Mouse (Mus musculus) hindbrain, embryonic 13.5 days (tissue): Measurements from ENCODE around the gene Cacng4. TPM values are rescaled to one million over a fixed set of nuclear protein-coding genes. Genes with fewer than 3 reads are reported as not detected.
A peak's percentile ranks its signal among the peaks of the same experiment; 100 is the strongest.

ENCODE experiments used
- ATAC-seq: fragments of 200-750 bp; cut with Nextera tagmentation; 2 replicates; pipeline ENCODE4 v1.8.0; 2017; ENCODE audit warnings: moderate TSS enrichment; ENCODE audit not compliant: low FRiP score
- H3K27ac ChIP-seq: fragments of 300-500 bp; sonication (generic); 2 replicates; pipeline ENCODE4 v1.5.1; 2015; ENCODE audit warnings: inconsistent platforms, mild to moderate bottlenecking, moderate library complexity
- H3K27me3 ChIP-seq: fragments of 300-500 bp; sonication (generic); 2 replicates; pipeline ENCODE4 v1.6.1; 2015; ENCODE audit warnings: mild to moderate bottlenecking, inconsistent platforms
- H3K36me3 ChIP-seq: fragments of 300-500 bp; sonication (generic); 2 replicates; pipeline ENCODE4 v1.6.1; 2015; ENCODE audit warnings: mild to moderate bottlenecking, inconsistent platforms
- H3K4me1 ChIP-seq: fragments of 300-500 bp; sonication (generic); replicated peaks from 2 replicates; pipeline ENCODE4 v1.6.1; 2015; ENCODE audit warnings: inconsistent platforms
- H3K4me2 ChIP-seq: fragments of 300-500 bp; sonication (generic); 2 replicates; pipeline ENCODE4 v1.6.1; 2015; ENCODE audit warnings: inconsistent platforms, mild to moderate bottlenecking, moderate library complexity
- H3K4me3 ChIP-seq: fragments of 300-500 bp; sonication (generic); 2 replicates; pipeline ENCODE4 v1.5.1; 2015; ENCODE audit warnings: mild to moderate bottlenecking, inconsistent platforms
- H3K9ac ChIP-seq: fragments of 300-500 bp; sonication (generic); 2 replicates; pipeline ENCODE4 v1.6.1; 2015; ENCODE audit warnings: mild to moderate bottlenecking, inconsistent platforms
- H3K9me3 ChIP-seq: fragments of 300-500 bp; sonication (generic); 2 replicates; pipeline ENCODE4 v1.6.1; 2016; ENCODE audit warnings: inconsistent platforms
- WGBS: fragments of 180-500 bp; shearing (Covaris S2); methylation state at CpG from one replicate; pipeline ENCODE4 v1.1.7; 2015; 5-methylcytosine and 5-hydroxymethylcytosine counted together
- polyA plus RNA-seq: library from polyadenylated mRNA; unstranded; fragments of >200 nt; fragmentation: Nextera tagmentation; extraction: Ambion mirVana; gene quantifications from 2 replicates; pipeline ENCODE4 v1.2.1, GENCODE M21; 2015

Cacng4 gene
- polyA plus RNA-seq, 1 experiment from 2014 or later: 50.0 TPM

- no peaks in the 10 kb centered on the region for H3K36me3 ChIP-seq
- peak overlapping the region; percentile 48 for H3K27ac ChIP-seq
- no peak overlapping the region for H3K4me3 ChIP-seq
- peak overlapping the region; percentile 46; the same call in 1 of the 2 replicates for H3K9ac ChIP-seq
- 20% methylated on average over 20 of the region's 20 CpGs for WGBS
- no peaks in the 10 kb centered on the region for H3K27me3 ChIP-seq
- H3K4me1 ChIP-seq: peaks cover 38% of the 10 kb centered on the region
- 0 out of 2 replicates have a peak overlapping the region, but pooled peaks have one; percentile 21 for H3K4me2 ChIP-seq
- peak; percentile 45; the same call in 1 of the 2 replicates for ATAC-seq
- H3K9me3 ChIP-seq: no peaks in the 10 kb centered on the region
These were observed 86.3 kb downstream of the Cacng4 start for GRCm38 (mm10) chr11:107707897-107708610.

GRCm38 (mm10) chr11:107705476-107706074, 88.8 kb downstream of the Cacng4 start:
- H3K9me3 ChIP-seq: no peaks in the 10 kb centered on the region
- H3K4me2 ChIP-seq: no peak overlapping the region
- no peaks in the 10 kb centered on the region for H3K36me3 ChIP-seq
- peak overlapping the region; percentile 49; the same call in 1 of the 2 replicates for H3K27ac ChIP-seq
- H3K4me1 ChIP-seq: peaks cover 39% of the 10 kb centered on the region
- H3K4me3 ChIP-seq: no peak overlapping the region
- 65% methylated on average over 11 of the region's 11 CpGs for WGBS
- ATAC-seq: no peak
- no peaks in the 10 kb centered on the region for H3K27me3 ChIP-seq
- no peak overlapping the region for H3K9ac ChIP-seq

GRCm38 (mm10) chr11:107705060-107705459, 89.3 kb downstream of the Cacng4 start:
- Histone ChIP-seq H3K9ac (no peak overlapping the region), H3K27ac (peak overlapping the region; percentile 49; the same call in 1 of the 2 replicates)
- no peak for ATAC-seq

DNA sequence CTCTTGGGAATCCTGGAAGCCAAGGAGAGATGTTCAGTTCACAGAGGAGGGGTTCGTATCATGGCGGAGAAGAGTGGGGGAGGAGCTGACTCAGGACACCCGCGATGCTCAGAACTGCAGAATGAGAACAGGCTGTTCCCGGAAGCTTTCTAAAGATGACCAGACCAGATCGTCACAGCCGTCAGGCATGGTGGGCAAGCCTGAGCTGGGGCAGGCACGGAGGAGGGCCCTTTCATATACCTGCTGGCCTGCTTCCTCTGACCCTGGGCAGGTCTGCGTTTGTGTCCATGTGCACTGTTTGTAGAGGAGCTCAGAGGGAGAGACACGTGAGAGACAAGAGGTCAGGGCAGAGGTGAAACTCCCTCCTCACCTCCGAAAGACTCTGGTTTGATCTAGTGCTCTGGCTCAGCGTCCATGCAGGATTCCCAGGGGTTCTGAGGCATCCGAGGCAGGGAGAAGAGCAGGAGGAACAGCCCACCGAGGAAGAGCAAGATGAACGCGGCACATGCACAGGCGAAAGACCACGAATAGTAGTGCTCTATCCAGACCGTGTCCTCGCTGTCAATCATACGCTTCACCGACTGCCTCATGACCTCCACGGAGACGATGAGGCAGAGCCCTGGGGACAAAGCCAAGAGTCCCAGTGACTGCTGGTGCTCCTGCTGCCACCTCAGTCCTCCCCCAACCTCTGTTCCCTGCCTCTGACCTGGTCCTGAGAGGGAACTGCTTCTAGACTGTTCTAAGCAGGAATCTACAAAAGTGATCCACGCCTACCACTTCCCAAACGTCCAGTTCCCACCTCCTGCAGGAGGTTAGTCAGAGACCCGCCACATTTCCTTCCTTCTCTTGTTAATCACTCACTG, 90.9 kb downstream of the Cacng4 start:
- Histone ChIP-seq H3K36me3 (no peaks in the 10 kb centered on the region), H3K4me1 (peaks cover 38% of the 10 kb centered on the region), H3K9ac (no peak overlapping the region), H3K4me2 (no peak overlapping the region), H3K27me3 (no peaks in the 10 kb centered on the region), H3K4me3 (no peak overlapping the region), H3K9me3 (no peaks in the 10 kb centered on the region), H3K27ac (no peak overlapping the region)
- ATAC-seq: no peak
- 33% methylated on average over 27 of the region's 27 CpGs for WGBS

More at GRCm38 (mm10) chr11:107705060-107705459, 89.3 kb downstream of the Cacng4 start:
- 62% methylated on average over 6 of the region's 6 CpGs for WGBS
- Histone ChIP-seq H3K4me1 (peaks cover 39% of the 10 kb centered on the region), H3K27me3 (no peaks in the 10 kb centered on the region), H3K4me2 (no peak overlapping the region), H3K9me3 (no peaks in the 10 kb centered on the region), H3K4me3 (no peak overlapping the region), H3K36me3 (no peaks in the 10 kb centered on the region)

DNA sequence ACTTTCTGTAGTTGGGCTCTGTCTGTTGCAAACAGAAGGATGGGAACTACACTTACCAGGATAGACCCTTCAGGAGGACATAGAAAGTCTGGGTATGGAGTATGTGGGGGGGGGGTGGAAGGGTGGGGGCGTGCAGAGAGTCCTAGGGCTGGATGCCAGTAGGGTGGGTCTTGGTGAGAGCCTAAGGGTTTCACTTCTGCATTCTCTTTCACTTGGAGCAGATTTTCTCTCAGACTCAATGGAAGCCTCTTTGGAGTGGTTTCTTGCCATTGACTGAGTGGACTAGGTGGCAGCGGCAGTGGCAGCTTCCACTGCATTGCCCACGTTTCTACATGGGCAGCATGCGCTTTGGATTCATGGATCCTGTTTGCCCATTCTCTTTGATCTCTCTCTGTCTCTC, 94.4 kb downstream of the Cacng4 start:
- no peak for ATAC-seq
- Histone ChIP-seq H3K9ac (no peak overlapping the region), H3K36me3 (peaks cover 3% of the 10 kb centered on the region; the same call in 1 of the 2 replicates), H3K4me1 (peaks cover 23% of the 10 kb centered on the region), H3K27ac (no peak overlapping the region), H3K4me3 (no peak overlapping the region), H3K9me3 (no peaks in the 10 kb centered on the region), H3K4me2 (no peak overlapping the region), H3K27me3 (no peaks in the 10 kb centered on the region)
- WGBS: 98% methylated on average over 4 of the region's 4 CpGs

GRCm38 (mm10) chr11:107693338-107693737, 101.0 kb downstream of the Cacng4 start:
- H3K27me3 ChIP-seq: no peaks in the 10 kb centered on the region
- H3K36me3 ChIP-seq: peaks cover 8% of the 10 kb centered on the region
- no peak overlapping the region for H3K27ac ChIP-seq
- H3K4me1 ChIP-seq: peaks cover 10% of the 10 kb centered on the region; the same call in 1 of the 2 replicates
- 82% methylated on average over 6 of the region's 6 CpGs for WGBS
- H3K4me2 ChIP-seq: no peak overlapping the region
- no peak overlapping the region for H3K4me3 ChIP-seq
- ATAC-seq: no peak
- H3K9ac ChIP-seq: no peak overlapping the region
- no peaks in the 10 kb centered on the region for H3K9me3 ChIP-seq

- peaks cover 11% of the 10 kb centered on the region for H3K36me3 ChIP-seq
- H3K4me2 ChIP-seq: no peak overlapping the region
- no peak for ATAC-seq
- no peaks in the 10 kb centered on the region for H3K9me3 ChIP-seq
- peaks cover 10% of the 10 kb centered on the region; the same call in 1 of the 2 replicates for H3K4me1 ChIP-seq
- no peaks in the 10 kb centered on the region for H3K27me3 ChIP-seq
- H3K27ac ChIP-seq: no peak overlapping the region
- 66% methylated on average over 8 of the region's 8 CpGs for WGBS
- H3K9ac ChIP-seq: no peak overlapping the region
- H3K4me3 ChIP-seq: no peak overlapping the region
These were observed 102.8 kb downstream of the Cacng4 start for GRCm38 (mm10) chr11:107691569-107691968.

DNA sequence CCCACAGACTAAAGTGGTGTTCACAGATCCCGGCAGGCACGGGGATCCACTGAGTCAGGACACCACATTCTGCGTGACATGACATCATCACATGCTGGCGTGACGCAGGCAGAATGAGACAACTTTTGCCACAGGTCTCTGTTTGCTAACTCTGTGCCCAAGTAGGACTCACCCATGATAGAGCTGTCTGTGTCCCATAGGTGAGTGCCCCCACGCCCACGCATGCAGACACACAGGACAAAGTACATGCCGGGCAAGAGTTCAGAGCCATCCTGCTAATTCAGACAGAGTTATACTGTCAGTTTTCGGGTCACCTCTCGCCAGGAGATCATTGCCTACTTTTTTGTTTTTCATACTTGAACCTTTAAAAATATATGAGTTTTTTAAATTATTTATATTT, 105.9 kb downstream of the Cacng4 start:
- no peak overlapping the region for H3K9ac ChIP-seq
- peaks cover 11% of the 10 kb centered on the region for H3K4me1 ChIP-seq
- H3K9me3 ChIP-seq: no peaks in the 10 kb centered on the region
- H3K27ac ChIP-seq: no peak overlapping the region
- H3K4me2 ChIP-seq: no peak overlapping the region
- H3K27me3 ChIP-seq: no peaks in the 10 kb centered on the region
- WGBS: 97% methylated on average over 10 of the region's 10 CpGs
- peaks cover 27% of the 10 kb centered on the region for H3K36me3 ChIP-seq
- ATAC-seq: no peak
- H3K4me3 ChIP-seq: no peak overlapping the region

DNA sequence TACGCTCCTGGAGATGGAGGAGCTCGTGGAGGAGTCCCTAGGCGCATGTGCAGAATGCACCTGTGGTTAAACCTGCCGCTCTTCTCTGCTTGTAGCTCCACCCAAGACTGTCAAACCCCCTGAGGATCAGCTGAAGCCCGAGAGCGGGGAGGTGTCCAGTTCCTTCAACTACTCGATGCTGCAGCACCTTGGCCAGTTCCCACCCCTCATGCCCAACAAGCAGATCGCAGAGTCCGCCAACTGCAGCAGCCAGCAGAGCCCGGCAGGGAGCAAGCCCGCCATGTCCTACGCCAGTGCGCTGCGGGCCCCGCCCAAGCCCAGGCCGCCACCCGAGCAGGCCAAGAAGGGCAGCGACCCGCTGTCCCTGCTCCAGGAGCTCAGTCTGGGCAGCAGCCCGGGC, 108.1 kb downstream of the Cacng4 start:
- Histone ChIP-seq H3K27me3 (no peaks in the 10 kb centered on the region), H3K9ac (no peak overlapping the region), H3K9me3 (no peaks in the 10 kb centered on the region), H3K27ac (no peak overlapping the region), H3K36me3 (peaks cover 27% of the 10 kb centered on the region), H3K4me3 (no peak overlapping the region), H3K4me2 (no peak overlapping the region), H3K4me1 (peaks cover 31% of the 10 kb centered on the region)
- no peak for ATAC-seq
- 91% methylated on average over 20 of the region's 20 CpGs for WGBS

GRCm38 (mm10) chr11:107683544-107684465, 110.6 kb downstream of the Cacng4 start:
- H3K4me1 ChIP-seq: peaks cover 31% of the 10 kb centered on the region
- H3K9me3 ChIP-seq: no peaks in the 10 kb centered on the region
- H3K36me3 ChIP-seq: peaks cover 27% of the 10 kb centered on the region
- 0 out of 2 replicates have a peak, but pooled peaks have one; percentile 59 for ATAC-seq
- peak overlapping the region; percentile 77 for H3K27ac ChIP-seq
- 36% methylated on average over 19 of the region's 19 CpGs for WGBS
- H3K4me3 ChIP-seq: no peak overlapping the region
- H3K4me2 ChIP-seq: no peak overlapping the region
- H3K9ac ChIP-seq: no peak overlapping the region
- no peaks in the 10 kb centered on the region for H3K27me3 ChIP-seq

- ATAC-seq: peak; percentile 45; the same call in 1 of the 2 replicates
These were observed 111.5 kb downstream of the Cacng4 start for GRCm38 (mm10) chr11:107682694-107683355.

More at GRCm38 (mm10) chr11:107682694-107683355, 111.5 kb downstream of the Cacng4 start:
- H3K4me2 ChIP-seq: no peak overlapping the region
- H3K27me3 ChIP-seq: no peaks in the 10 kb centered on the region
- H3K9me3 ChIP-seq: no peaks in the 10 kb centered on the region
- H3K27ac ChIP-seq: peak overlapping the region; percentile 77
- 31% methylated on average over 9 of the region's 9 CpGs for WGBS
- peaks cover 18% of the 10 kb centered on the region for H3K36me3 ChIP-seq
- H3K9ac ChIP-seq: no peak overlapping the region
- H3K4me3 ChIP-seq: no peak overlapping the region
- H3K4me1 ChIP-seq: peaks cover 31% of the 10 kb centered on the region
